Mouse (Mus musculus) left cerebral cortex, postnatal 10 days (tissue): ENCODE results near the gene Farp1. TPM values are rescaled to one million over a fixed set of nuclear protein-coding genes. Genes with fewer than 3 reads are reported as not detected.
"Not testable (repeated sequence)": the region's sequence is repeated elsewhere in the genome, so short reads cannot be mapped to it uniquely, and the experiment has no call there.

Experiments used
- DNase-seq, 2 experiments: peaks; one replicate each; pipeline ENCODE4 v3.0.0; 2021 to 2022; ENCODE audit warnings: low spot score in 2 of 2, mixed read lengths in 1 of 2; ENCODE audit errors: extremely low spot score in 1 of 2
- intact Hi-C: fragments of 180-260 bp; cut with DNase I; formaldehyde crosslinking; loops from one replicate; pipeline ENCODE4 v1.15.1; 2025
- total RNA-seq, 2 experiments: library from RNA; stranded (reverse); gene quantifications; 2 replicates each; pipeline ENCODE4 v1.2.3; 2021

Farp1 gene
- total RNA-seq, 2 experiments from 2014 or later: 151 to 152 TPM

DNA sequence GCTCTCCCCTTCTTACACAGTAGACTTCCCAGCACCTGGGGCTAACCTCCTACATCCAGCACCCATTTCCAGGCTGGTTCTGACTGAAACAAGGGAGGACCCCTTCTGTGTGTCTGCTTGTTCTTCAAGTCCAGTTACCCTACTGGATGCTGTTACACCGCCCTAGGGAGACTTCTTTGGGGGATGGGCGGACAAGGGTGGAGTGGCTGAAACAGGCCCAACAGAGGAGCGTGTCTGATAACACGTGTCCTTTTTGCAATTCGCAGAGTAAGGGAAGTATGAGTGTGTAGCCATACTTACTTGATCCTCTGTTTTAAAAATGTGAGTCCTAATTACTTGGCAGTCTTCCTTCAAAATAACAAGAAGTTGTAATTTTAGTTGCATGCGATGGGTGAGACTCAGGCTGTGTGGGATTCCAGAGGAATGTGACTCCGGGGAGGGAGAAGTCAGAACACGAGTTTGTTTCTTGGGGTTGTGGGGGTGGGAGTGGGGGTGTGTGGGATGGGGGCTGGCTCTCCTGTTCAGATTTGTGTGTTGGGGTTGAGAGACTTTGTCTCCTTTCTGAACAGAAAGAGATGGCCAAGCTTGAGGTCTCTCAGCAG is 89.5 kb downstream of the Farp1 start:
- DNase-seq: no peak
- intact Hi-C loops: no loop called here

- DNase-seq: no peak
- intact Hi-C loops: no loop called here
Measured at GRCm38 (mm10) chr14:121125651-121126050, 90.7 kb downstream of the Farp1 start.

GRCm38 (mm10) chr14:121126291-121126690 is 91.3 kb downstream of the Farp1 start:
- DNase-seq: no peak
- intact Hi-C loops: no loop called here

- intact Hi-C loops: no loop called here
- no peak for DNase-seq
Measured at GRCm38 (mm10) chr14:121128858-121129800, 94.1 kb downstream of the Farp1 start.

GRCm38 (mm10) chr14:121130351-121130750 is 95.4 kb downstream of the Farp1 start:
- DNase-seq, intact Hi-C loops: not testable (repeated sequence)

GRCm38 (mm10) chr14:121134414-121134813 is 99.4 kb downstream of the Farp1 start:
- intact Hi-C loops: no loop called here
- no peak for DNase-seq

DNA sequence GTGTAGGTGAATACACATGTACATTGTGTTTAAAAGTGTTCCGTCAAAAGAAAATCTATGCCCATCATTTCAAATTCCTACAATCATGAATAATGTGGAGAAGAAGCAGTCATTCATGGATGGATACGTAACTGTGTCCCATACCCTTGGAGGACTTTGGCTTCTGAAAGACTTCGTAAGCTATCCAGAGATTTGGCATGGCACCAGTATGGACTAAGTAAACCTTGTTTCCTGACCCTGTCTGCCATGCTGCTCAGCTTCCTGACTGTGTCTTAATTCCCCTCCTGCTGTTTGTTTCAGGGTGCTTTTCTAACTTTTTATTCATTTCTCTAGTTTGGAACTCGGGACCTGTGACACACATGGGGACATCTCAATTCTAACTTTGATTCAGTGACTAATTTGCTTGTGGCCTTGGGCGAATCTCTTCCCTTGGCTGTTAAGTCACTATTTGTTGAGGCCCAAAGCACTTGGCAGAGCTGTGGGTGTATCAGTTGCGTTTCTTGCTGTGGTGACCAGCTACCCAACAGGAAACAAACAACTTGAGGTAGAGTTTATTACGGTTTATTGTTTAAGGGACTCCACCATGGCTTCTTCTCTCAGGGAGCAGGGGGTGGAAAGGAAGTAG is 108.9 kb downstream of the Farp1 start:
- intact Hi-C loops: no loop called here

GRCm38 (mm10) chr14:121144496-121144895 is 109.5 kb downstream of the Farp1 start:
- no peak for DNase-seq
- intact Hi-C loops: no loop called here

More for the DNA sequence above, 108.9 kb downstream of the Farp1 start:
- DNase-seq: no peak

GRCm38 (mm10) chr14:121145291-121145690 is 110.3 kb downstream of the Farp1 start:
- intact Hi-C loops: no loop called here

GRCm38 (mm10) chr14:121145698-121146097 is 110.7 kb downstream of the Farp1 start:
- peak in 1 of 2 experiments; percentile 34 for DNase-seq
- intact Hi-C loops: no loop called here

More at GRCm38 (mm10) chr14:121145291-121145690, 110.3 kb downstream of the Farp1 start:
- no peak for DNase-seq

DNA sequence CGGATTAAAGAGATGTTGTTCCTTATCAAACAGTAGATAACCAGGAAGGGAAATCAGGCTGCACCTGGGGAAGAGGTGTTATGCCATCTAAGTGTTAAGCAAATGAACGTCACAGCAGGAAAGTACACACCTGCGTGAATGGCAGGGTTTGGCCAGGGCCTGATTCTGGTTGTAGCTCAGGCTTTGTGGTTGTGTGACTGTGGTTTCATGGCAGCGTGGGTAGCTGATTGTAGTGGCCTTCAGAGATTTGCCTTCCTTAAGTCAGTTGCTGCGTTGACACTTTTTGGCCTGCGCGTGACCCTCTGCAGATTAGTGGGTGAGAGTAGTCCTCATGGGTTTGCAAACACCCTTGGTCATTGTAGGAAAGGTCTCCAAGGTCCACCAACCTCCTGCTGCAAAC is 111.2 kb downstream of the Farp1 start:
- intact Hi-C loops: no loop called here
- no peak for DNase-seq

DNA sequence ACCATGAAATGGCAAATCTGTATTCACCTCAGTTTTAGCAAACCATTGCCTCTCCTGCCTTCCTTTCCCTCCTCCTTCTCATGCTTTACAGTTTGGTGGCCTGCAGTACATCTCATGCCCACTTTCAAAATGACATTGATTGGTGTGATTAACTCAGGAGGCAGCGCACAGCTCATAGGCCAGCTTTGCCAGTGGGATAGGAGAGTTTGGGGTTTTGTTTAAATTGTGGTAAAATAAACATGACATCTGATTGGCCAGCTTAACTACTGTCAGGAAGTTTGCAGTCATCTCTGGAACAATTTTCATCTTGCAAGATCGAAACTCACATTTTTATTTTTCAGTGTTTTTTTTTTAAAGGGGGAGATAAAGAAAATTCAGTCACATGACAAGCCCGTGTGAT is 112.0 kb downstream of the Farp1 start:
- intact Hi-C loops: no loop called here
- DNase-seq: no peak

- intact Hi-C loops: no loop called here
- no peak for DNase-seq
Measured at GRCm38 (mm10) chr14:121148088-121148785, 113.2 kb downstream of the Farp1 start.

DNA sequence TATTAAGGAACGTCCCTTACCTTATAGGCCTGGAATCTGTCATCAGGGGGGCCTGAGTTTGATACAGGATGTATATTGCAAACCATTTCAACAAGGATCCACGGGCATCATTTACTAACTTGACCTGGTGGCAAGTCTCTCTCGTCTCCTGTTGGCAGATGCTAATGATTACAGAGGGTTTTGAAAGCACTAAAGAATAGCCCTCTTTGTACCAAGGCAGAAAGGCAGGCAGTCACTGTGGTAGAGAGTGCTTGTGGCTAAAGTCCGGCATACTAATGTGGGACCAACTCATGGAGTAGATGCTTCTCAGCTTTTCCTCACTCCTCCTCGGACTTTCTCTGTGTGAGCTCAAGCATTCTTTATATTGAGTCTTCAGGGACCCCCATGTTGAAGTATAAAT is 115.0 kb downstream of the Farp1 start:
- no peak for DNase-seq
- intact Hi-C loops: no loop called here

- no peak for DNase-seq
- intact Hi-C loops: no loop called here
Measured at GRCm38 (mm10) chr14:121151837-121152236, 116.8 kb downstream of the Farp1 start.

- no peak for DNase-seq
- intact Hi-C loops: no loop called here
Measured at GRCm38 (mm10) chr14:121152771-121153170, 117.8 kb downstream of the Farp1 start.

- no peak for DNase-seq
- intact Hi-C loops: no loop called here
Measured at GRCm38 (mm10) chr14:121153260-121153659, 118.3 kb downstream of the Farp1 start.

DNA sequence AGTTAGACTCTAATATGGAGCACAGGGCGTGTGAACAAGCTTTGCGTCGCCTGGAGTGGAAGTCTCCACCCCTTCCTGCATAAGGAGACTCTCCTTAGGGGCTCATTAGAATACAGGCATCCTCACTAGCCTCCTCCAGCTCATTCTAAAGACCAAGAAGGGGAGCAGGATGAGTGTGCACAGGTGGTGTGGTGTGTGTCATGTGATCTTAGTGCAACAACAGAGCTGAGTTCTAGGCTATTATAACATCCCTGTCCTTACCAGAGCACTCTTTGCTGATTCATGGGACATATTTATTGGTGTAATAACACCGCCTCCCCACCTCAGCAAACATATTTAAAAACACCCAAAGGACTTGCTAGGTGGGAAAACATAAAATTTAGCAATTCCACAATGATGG is 120.2 kb downstream of the Farp1 start:
- intact Hi-C loops: no loop called here
- DNase-seq: no peak

DNA sequence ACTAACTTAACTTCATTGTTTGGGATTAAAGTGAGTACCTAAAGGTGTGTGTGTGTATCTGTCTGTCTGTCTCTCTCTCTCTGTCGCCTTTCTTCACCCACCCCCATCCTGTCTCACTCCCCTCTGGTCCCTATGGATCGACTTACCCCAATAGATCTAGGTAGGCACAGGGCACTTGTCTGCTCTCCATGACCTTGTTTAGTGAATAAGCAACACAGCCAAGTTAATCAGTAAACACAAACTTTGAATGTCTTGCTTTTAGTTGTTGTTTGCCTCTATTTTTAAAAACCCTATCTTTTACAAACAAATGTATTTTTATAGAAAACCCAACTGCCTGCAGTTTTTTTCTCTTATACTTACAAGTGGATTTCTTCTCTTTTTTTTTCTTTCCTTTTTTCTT is 123.6 kb downstream of the Farp1 start:
- DNase-seq: no peak
- intact Hi-C loops: no loop called here
